Mouse (Mus musculus): ENCODE measurements around the gene Rnf144b. TPM values are rescaled to one million over a fixed set of nuclear protein-coding genes. Genes with fewer than 3 reads are reported as not detected.

Gene Rnf144b
- polyA plus RNA-seq, 1 experiment from 2014 or later, result 0.98 TPM

GRCm38 (mm10) chr13:47268227-47268626 lies 145.8 kb downstream of the Rnf144b start:
- no peak overlapping the region for H3K27ac ChIP-seq
- no peak overlapping the region for H3K4me3 ChIP-seq (replicated peaks)
- H3K36me3 ChIP-seq, result no peaks in the 10 kb centered on the region
- H3K4me2 ChIP-seq, result no peak overlapping the region
- no peaks in the 10 kb centered on the region for H3K27me3 ChIP-seq
- 69% methylated on average over 3 of the region's 3 CpGs for WGBS (ENCODE audit: insufficient replicate concordance)
- H3K4me1 ChIP-seq (replicated peaks), result no peaks in the 10 kb centered on the region
- ATAC-seq (ENCODE audit: low read depth) (no peak), DNase-seq (no peak)
- H3K9ac ChIP-seq, result no peak overlapping the region
- H3K9me3 ChIP-seq (replicated peaks), result no peaks in the 10 kb centered on the region

- Histone ChIP-seq H3K4me2 (peak overlapping the region; percentile 36), H3K27ac (no peak overlapping the region), H3K9me3 (replicated peaks) (no peaks in the 10 kb centered on the region), H3K36me3 (no peaks in the 10 kb centered on the region), H3K4me3 (replicated peaks) (0 out of 2 replicates have a peak overlapping the region, but pooled peaks have one; percentile 14), H3K4me1 (replicated peaks) (peaks cover 8% of the 10 kb centered on the region; the same call in 1 of the 2 replicates), H3K27me3 (no peaks in the 10 kb centered on the region), H3K9ac (no peak overlapping the region)
- no peak for DNase-seq
- ATAC-seq (ENCODE audit: low read depth), result no peak
- whole genome bisulfite sequencing (ENCODE audit: insufficient replicate concordance), result 12% methylated on average over 8 of the region's 8 CpGs
Observed at GRCm38 (mm10) chr13:47272928-47273327, 150.5 kb downstream of the Rnf144b start.

- H3K4me3 ChIP-seq (replicated peaks), result 0 out of 2 replicates have a peak overlapping the region, but pooled peaks have one; percentile 14
- peak overlapping the region; percentile 36 for H3K4me2 ChIP-seq
- H3K36me3 ChIP-seq, result no peaks in the 10 kb centered on the region
- ATAC-seq (ENCODE audit: low read depth) (no peak), DNase-seq (no peak)
- 9% methylated on average over 11 of the region's 11 CpGs for WGBS (ENCODE audit: insufficient replicate concordance)
- no peak overlapping the region for H3K27ac ChIP-seq
- H3K4me1 ChIP-seq (replicated peaks), result peaks cover 8% of the 10 kb centered on the region; the same call in 1 of the 2 replicates
- H3K9me3 ChIP-seq (replicated peaks), result no peaks in the 10 kb centered on the region
- no peak overlapping the region for H3K9ac ChIP-seq
- H3K27me3 ChIP-seq, result no peaks in the 10 kb centered on the region
Observed at GRCm38 (mm10) chr13:47273487-47273886, 151.0 kb downstream of the Rnf144b start.

GRCm38 (mm10) chr13:47274139-47274538 lies 151.7 kb downstream of the Rnf144b start:
- Histone ChIP-seq H3K27me3 (no peaks in the 10 kb centered on the region), H3K4me1 (replicated peaks) (peaks cover 8% of the 10 kb centered on the region; the same call in 1 of the 2 replicates), H3K36me3 (no peaks in the 10 kb centered on the region), H3K4me3 (replicated peaks) (no peak overlapping the region), H3K4me2 (no peak overlapping the region), H3K27ac (no peak overlapping the region), H3K9me3 (replicated peaks) (no peaks in the 10 kb centered on the region), H3K9ac (no peak overlapping the region)
- no peak for DNase-seq
- no peak for ATAC-seq (ENCODE audit: low read depth)
- WGBS (ENCODE audit: insufficient replicate concordance), result 39% methylated on average over 3 of the region's 3 CpGs

- Histone ChIP-seq H3K27me3 (no peaks in the 10 kb centered on the region), H3K9me3 (replicated peaks) (no peaks in the 10 kb centered on the region), H3K4me1 (replicated peaks) (peaks cover 8% of the 10 kb centered on the region; the same call in 1 of the 2 replicates), H3K9ac (no peak overlapping the region), H3K36me3 (no peaks in the 10 kb centered on the region), H3K4me2 (no peak overlapping the region), H3K27ac (no peak overlapping the region), H3K4me3 (replicated peaks) (no peak overlapping the region)
- 45% methylated on average over 13 of the region's 13 CpGs for WGBS (ENCODE audit: insufficient replicate concordance)
- ATAC-seq (ENCODE audit: low read depth), result no peak
- DNase-seq, result no peak
Observed at GRCm38 (mm10) chr13:47277000-47277823, 154.8 kb downstream of the Rnf144b start.

GRCm38 (mm10) chr13:47277824-47278290 lies 155.4 kb downstream of the Rnf144b start:
- Histone ChIP-seq H3K36me3 (no peaks in the 10 kb centered on the region), H3K4me3 (replicated peaks) (no peak overlapping the region), H3K4me2 (no peak overlapping the region), H3K4me1 (replicated peaks) (peaks cover 8% of the 10 kb centered on the region; the same call in 1 of the 2 replicates), H3K9ac (no peak overlapping the region), H3K27ac (no peak overlapping the region), H3K27me3 (no peaks in the 10 kb centered on the region), H3K9me3 (replicated peaks) (no peaks in the 10 kb centered on the region)
- DNase-seq (no peak), ATAC-seq (ENCODE audit: low read depth) (no peak)
- WGBS (ENCODE audit: insufficient replicate concordance), result 44% methylated on average over 5 of the region's 5 CpGs

- Histone ChIP-seq H3K27me3 (no peaks in the 10 kb centered on the region), H3K9ac (no peak overlapping the region), H3K27ac (no peak overlapping the region), H3K9me3 (replicated peaks) (no peaks in the 10 kb centered on the region), H3K4me2 (no peak overlapping the region), H3K4me1 (replicated peaks) (peaks cover 4% of the 10 kb centered on the region; the same call in 1 of the 2 replicates), H3K36me3 (no peaks in the 10 kb centered on the region), H3K4me3 (replicated peaks) (no peak overlapping the region)
- WGBS (ENCODE audit: insufficient replicate concordance), result 52% methylated on average over 3 of the region's 3 CpGs
- DNase-seq (no peak), ATAC-seq (ENCODE audit: low read depth) (no peak)
Observed at GRCm38 (mm10) chr13:47282221-47282620, 159.8 kb downstream of the Rnf144b start.

- no peaks in the 10 kb centered on the region for H3K4me1 ChIP-seq (replicated peaks)
- ATAC-seq (ENCODE audit: low read depth) (no peak), DNase-seq (peak; percentile 22)
- no peak overlapping the region for H3K9ac ChIP-seq
- no peak overlapping the region for H3K27ac ChIP-seq
- no peaks in the 10 kb centered on the region for H3K27me3 ChIP-seq
- 45% methylated on average over 4 of the region's 4 CpGs for WGBS (ENCODE audit: insufficient replicate concordance)
- no peaks in the 10 kb centered on the region for H3K9me3 ChIP-seq (replicated peaks)
- H3K4me2 ChIP-seq, result no peak overlapping the region
- no peak overlapping the region for H3K4me3 ChIP-seq (replicated peaks)
- H3K36me3 ChIP-seq, result no peaks in the 10 kb centered on the region
Observed at GRCm38 (mm10) chr13:47288449-47288848, 166.0 kb downstream of the Rnf144b start.

- Histone ChIP-seq H3K9ac (no peak overlapping the region), H3K36me3 (no peaks in the 10 kb centered on the region), H3K4me3 (replicated peaks) (no peak overlapping the region), H3K4me1 (replicated peaks) (no peaks in the 10 kb centered on the region), H3K27ac (no peak overlapping the region), H3K9me3 (replicated peaks) (no peaks in the 10 kb centered on the region), H3K4me2 (no peak overlapping the region), H3K27me3 (no peaks in the 10 kb centered on the region)
- WGBS (ENCODE audit: insufficient replicate concordance), result 76% methylated on average over 8 of the region's 8 CpGs
- ATAC-seq (ENCODE audit: low read depth) (no peak), DNase-seq (no peak)
Observed at GRCm38 (mm10) chr13:47296465-47296864, 174.0 kb downstream of the Rnf144b start.

Other genes with a start within 250 kb of the Rnf144b start
- gene Kif13a, start 192.8 kb upstream of the Rnf144b start, polyA plus RNA-seq (2015; fragmentation: Nextera tagmentation; extraction: Ambion mirVana), result 2.3 and 2.5 TPM in 2 replicates
- gene Nhlrc1, start 107.8 kb upstream of the Rnf144b start, polyA plus RNA-seq (2015; fragmentation: Nextera tagmentation; extraction: Ambion mirVana), result 0.63 and 0.73 TPM in 2 replicates
- 3.0 and 4.6 TPM in 2 replicates for gene Kdm1b, start 79.2 kb upstream of the Rnf144b start, polyA plus RNA-seq (2015; fragmentation: Nextera tagmentation; extraction: Ambion mirVana)
- gene Tpmt, start 77.9 kb upstream of the Rnf144b start, polyA plus RNA-seq (2015; fragmentation: Nextera tagmentation; extraction: Ambion mirVana), result 11.1 and 12.9 TPM in 2 replicates
- gene Dek, start 16.5 kb upstream of the Rnf144b start, polyA plus RNA-seq (2015; fragmentation: Nextera tagmentation; extraction: Ambion mirVana), result 493 and 566 TPM in 2 replicates

Measured in liver, embryonic 13.5 days (tissue).